Mouse (Mus musculus): ENCODE measurements at regions not wholly inside any gene's neighbourhood (a gene's known extent, or its start where the extent isn't known, plus 50 kb on each side); places are given as distances from the start of the nearest gene placed in this dataset.
"Not testable (repeated sequence)": the region's sequence is repeated elsewhere in the genome, so short reads cannot be mapped to it uniquely, and the experiment has no call there.

- DNase-seq, result no peak
These were observed 133.5 kb upstream of the Gm12728 start for GRCm38 (mm10) chr4:105656071-105656655.

- DNase-seq, result no peak
These were observed 131.1 kb upstream of the Gm12728 start for GRCm38 (mm10) chr4:105658581-105658980.

- no peak for DNase-seq
These were observed 113.0 kb upstream of the Gm12728 start for GRCm38 (mm10) chr4:105676690-105677089.

- DNase-seq, result no peak
These were observed 99.0 kb upstream of the Gm12728 start for GRCm38 (mm10) chr4:105690716-105691115.

- DNase-seq, result no peak
These were observed 97.3 kb upstream of the Gm12728 start for GRCm38 (mm10) chr4:105692380-105692779.

- DNase-seq, result no peak
These were observed 93.8 kb upstream of the Gm12728 start for GRCm38 (mm10) chr4:105695895-105696294.

GRCm38 (mm10) chr4:105697123-105697522 lies 92.5 kb upstream of the Gm12728 start:
- no peak for DNase-seq

GRCm38 (mm10) chr4:105702036-105702435 lies 87.6 kb upstream of the Gm12728 start:
- no peak for DNase-seq

- DNase-seq, result no peak
These were observed 86.3 kb upstream of the Gm12728 start for GRCm38 (mm10) chr4:105703408-105703807.

- no peak for DNase-seq
These were observed 85.4 kb upstream of the Gm12728 start for GRCm38 (mm10) chr4:105704271-105704670.

GRCm38 (mm10) chr4:105705996-105706395 lies 83.7 kb upstream of the Gm12728 start:
- DNase-seq, result no peak

- no peak for DNase-seq
These were observed 81.4 kb upstream of the Gm12728 start for GRCm38 (mm10) chr4:105708080-105708796.

GRCm38 (mm10) chr4:105713956-105714355 lies 75.7 kb upstream of the Gm12728 start:
- no peak for DNase-seq

GRCm38 (mm10) chr4:105718080-105718479 lies 71.6 kb upstream of the Gm12728 start:
- no peak for DNase-seq

- DNase-seq, result no peak
These were observed 61.0 kb upstream of the Gm12728 start for GRCm38 (mm10) chr4:105728696-105729095.

GRCm38 (mm10) chr4:105730900-105731299 lies 58.8 kb upstream of the Gm12728 start:
- DNase-seq, result no peak

GRCm38 (mm10) chr4:105735116-105735515 lies 54.6 kb upstream of the Gm12728 start:
- not testable (repeated sequence) for DNase-seq

Data from thymus, postnatal 36 days (tissue).